Mouse (Mus musculus) heart, embryonic 12.5 days (tissue): Measurements from ENCODE around the gene Gm21560. TPM values are rescaled to one million over a fixed set of nuclear protein-coding genes. Genes with fewer than 3 reads are reported as not detected.
"Not testable (repeated sequence)": the region's sequence is repeated elsewhere in the genome, so short reads cannot be mapped to it uniquely, and the experiment has no call there.

Experiments
- ATAC-seq: fragments of 200-750 bp; cut with Nextera tagmentation; 2 replicates; pipeline ENCODE4 v1.8.0; 2017; ENCODE audit warnings: moderate TSS enrichment, moderate library complexity; ENCODE audit not compliant: insufficient number of reproducible peaks, low FRiP score
- H3K27ac ChIP-seq: fragments of 300-500 bp; sonication (generic); 2 replicates; pipeline ENCODE4 v1.5.1; 2016; ENCODE audit warnings: mild to moderate bottlenecking, moderate library complexity; ENCODE audit not compliant: poor library complexity, severe bottlenecking
- H3K27me3 ChIP-seq: fragments of 300-500 bp; sonication (generic); replicated peaks from 2 replicates; pipeline ENCODE4 v1.6.1; 2016; ENCODE audit warnings: mild to moderate bottlenecking, moderate library complexity
- H3K36me3 ChIP-seq: fragments of 300-500 bp; sonication (generic); 2 replicates; pipeline ENCODE4 v1.6.1; 2016; ENCODE audit warnings: mild to moderate bottlenecking, moderate library complexity
- H3K4me1 ChIP-seq: fragments of 300-500 bp; sonication (generic); replicated peaks from 2 replicates; pipeline ENCODE4 v1.6.1; 2016; ENCODE audit warnings: mild to moderate bottlenecking
- H3K4me2 ChIP-seq: fragments of 300-500 bp; sonication (generic); 2 replicates; pipeline ENCODE4 v1.6.1; 2016; ENCODE audit warnings: mild to moderate bottlenecking, moderate library complexity
- H3K4me3 ChIP-seq: fragments of 300-500 bp; sonication (generic); 2 replicates; pipeline ENCODE4 v1.5.1; 2016; ENCODE audit warnings: mild to moderate bottlenecking
- H3K9ac ChIP-seq: fragments of 300-500 bp; sonication (generic); 2 replicates; pipeline ENCODE4 v1.6.1; 2016; ENCODE audit warnings: mild to moderate bottlenecking, moderate library complexity
- H3K9me3 ChIP-seq: fragments of 300-500 bp; sonication (generic); replicated peaks from 2 replicates; pipeline ENCODE4 v1.6.1; 2016; ENCODE audit warnings: mild to moderate bottlenecking, moderate library complexity
- WGBS: fragments of 180-500 bp; shearing (Covaris S2); methylation state at CpG from one replicate; pipeline ENCODE4 v1.1.7; 2016; 5-methylcytosine and 5-hydroxymethylcytosine counted together
- polyA plus RNA-seq: library from polyadenylated mRNA; unstranded; fragments of >200 nt; fragmentation: Nextera tagmentation; extraction: Ambion mirVana; gene quantifications from 2 replicates; pipeline ENCODE4 v1.2.1, GENCODE M21; 2016

The Gm21560 gene
- polyA plus RNA-seq = not detected in 2 replicates

GRCm38 (mm10) chr14:6219192-6219591 lies at the start of gene Gm21560:
Gm21560 (minus strand) TSS chr14:6219292.
- not testable (repeated sequence) for H3K4me3 ChIP-seq, H3K27me3 ChIP-seq, H3K9ac ChIP-seq, ATAC-seq, H3K36me3 ChIP-seq, H3K4me1 ChIP-seq, H3K27ac ChIP-seq, H3K4me2 ChIP-seq, H3K9me3 ChIP-seq
- 52% methylated on average over 2 of the region's 2 CpGs for WGBS

- H3K4me1 ChIP-seq, H3K27ac ChIP-seq, H3K36me3 ChIP-seq, H3K9me3 ChIP-seq, H3K4me3 ChIP-seq, H3K9ac ChIP-seq, ATAC-seq, H3K4me2 ChIP-seq, H3K27me3 ChIP-seq: not testable (repeated sequence)
- WGBS = 87% methylated on average over 6 of the region's 9 CpGs
These were observed 55.6 kb downstream of the Gm21560 start for GRCm38 (mm10) chr14:6163538-6163937.

GRCm38 (mm10) chr14:6161085-6161484 lies 58.0 kb downstream of the Gm21560 start:
- H3K4me3 ChIP-seq, H3K9me3 ChIP-seq, H3K4me2 ChIP-seq, ATAC-seq, H3K4me1 ChIP-seq, H3K9ac ChIP-seq, H3K27me3 ChIP-seq, H3K36me3 ChIP-seq, H3K27ac ChIP-seq: not testable (repeated sequence)
- 100% methylated on average over 1 of the region's 1 CpGs for WGBS

Other genes with a start within 250 kb of the Gm21560 start
- not detected in 2 replicates for gene Gm3453, start 240.2 kb downstream of the Gm21560 start, polyA plus RNA-seq
- not detected in 2 replicates for gene Gm6337, start 161.0 kb downstream of the Gm21560 start, polyA plus RNA-seq
- 1.00 and 1.4 TPM in 2 replicates for gene Gm8206, start 125.3 kb downstream of the Gm21560 start, polyA plus RNA-seq
- 2.6 and 2.9 TPM in 2 replicates for gene Gm3468, start 110.6 kb downstream of the Gm21560 start, polyA plus RNA-seq
- gene Gm3476, start 93.5 kb downstream of the Gm21560 start, polyA plus RNA-seq = not detected in 2 replicates
- gene Gm3411, start 68.0 kb upstream of the Gm21560 start, polyA plus RNA-seq = 3.1 and 4.5 TPM in 2 replicates
- 0.26 TPM in 1 of 2 replicates, not detected in the other for gene Gm21103, start 85.6 kb upstream of the Gm21560 start, polyA plus RNA-seq
- not detected in 2 replicates for gene Gm3618, start 124.4 kb upstream of the Gm21560 start, polyA plus RNA-seq
- gene Gm16440, start 171.0 kb upstream of the Gm21560 start, polyA plus RNA-seq = not detected in 2 replicates
- 2.7 and 3.2 TPM in 2 replicates for gene Gm3591, start 193.2 kb upstream of the Gm21560 start, polyA plus RNA-seq
- gene Gm3594, start 225.3 kb upstream of the Gm21560 start, polyA plus RNA-seq = not detected in 2 replicates